Mouse (Mus musculus): ENCODE measurements around the gene Tshz3. TPM values are rescaled to one million over a fixed set of nuclear protein-coding genes. Genes with fewer than 3 reads are reported as not detected.

Gene Tshz3
- polyA plus RNA-seq, 2 experiments from 2014 or later: 0.77 TPM; not detected in 1

DNA sequence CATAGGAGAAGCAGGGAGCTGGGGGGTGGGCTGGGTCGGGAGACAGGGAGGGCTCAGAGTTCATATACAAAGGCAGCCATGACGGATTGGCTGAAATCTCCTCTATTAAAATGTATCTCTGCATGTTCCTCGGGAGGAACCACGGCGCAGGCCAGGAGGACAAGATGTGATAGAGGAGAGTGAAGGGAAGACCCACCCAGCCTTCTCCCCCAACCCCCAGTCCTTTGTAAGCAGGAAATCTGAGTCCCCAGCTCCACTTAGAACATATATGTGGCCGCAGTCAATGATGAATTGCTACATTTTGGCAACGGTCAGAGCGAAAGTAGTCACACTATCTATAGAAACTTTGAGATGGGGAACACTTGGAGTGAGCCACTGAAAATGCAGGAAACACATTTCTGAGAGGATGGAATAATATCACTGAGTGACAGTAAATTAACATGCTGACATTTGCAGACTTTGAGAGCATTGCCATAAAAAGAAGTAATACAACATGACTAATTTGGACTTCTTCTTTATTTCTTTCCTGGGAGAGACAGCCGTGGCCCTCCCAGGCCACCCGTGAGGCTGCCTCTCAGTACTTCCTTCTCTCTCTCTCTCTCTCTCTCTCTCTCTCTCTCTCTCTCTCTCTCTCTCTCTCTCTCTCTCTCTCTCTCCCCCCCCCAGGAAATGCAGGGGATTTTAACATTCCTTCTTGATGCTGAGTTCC, 88.9 kb downstream of the Tshz3 start:
- ATAC-seq: no peak

DNA sequence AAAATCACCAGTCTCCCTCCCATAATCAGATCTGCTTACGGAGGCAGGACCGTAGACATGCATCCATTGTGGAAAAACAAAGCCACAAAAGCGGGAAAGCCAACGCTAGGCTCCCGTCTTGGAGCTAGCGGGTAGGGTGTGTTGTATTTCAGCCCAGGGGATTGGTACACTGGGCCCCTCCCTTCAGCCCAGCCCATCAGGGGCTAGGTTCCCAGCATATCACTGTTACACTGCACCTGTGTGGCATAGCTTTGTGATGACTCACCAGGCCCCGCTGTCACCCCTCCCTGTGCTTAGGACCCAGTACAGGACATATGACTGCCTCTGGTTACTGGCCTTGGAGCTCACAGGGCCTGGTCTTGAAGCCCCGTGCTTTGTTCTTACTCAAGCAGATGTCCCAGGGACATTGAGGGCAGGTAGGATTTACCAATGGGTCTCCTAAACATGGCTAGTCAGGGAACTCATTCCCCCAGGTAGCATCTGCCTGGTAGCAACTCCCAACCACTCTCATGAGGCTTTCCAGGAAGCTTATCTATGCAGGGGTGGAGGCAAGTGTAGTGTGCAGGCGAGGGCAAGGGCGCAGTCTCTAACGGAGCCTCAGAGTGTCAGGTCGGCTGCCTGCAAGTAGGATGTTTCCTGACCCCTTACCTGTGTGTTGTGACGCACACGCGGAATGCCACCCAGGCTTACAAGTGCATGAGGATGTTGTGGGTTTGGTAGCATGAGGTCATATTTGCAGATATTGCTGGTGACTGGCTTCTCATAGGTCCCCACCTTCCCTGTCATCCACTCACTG, 98.7 kb downstream of the Tshz3 start:
- no peak for ATAC-seq

Data from activated CD4-positive, CD25-positive, alpha-beta regulatory T cell, adult 4 months (primary cell).